In genomic region chr16:42303461-42303860, GRCm38 (mm10) we compare ENCODE assay signal across 9 mouse cellular contexts. TPM values are rescaled to one million over a fixed set of nuclear protein-coding genes. Genes with fewer than 3 reads are reported as not detected.
DNase-seq lines count a peak whose midpoint lies in the region; ATAC-seq and TF ChIP-seq lines count a peak whose summit lies in the region.
"Had no signal": no experiment of that assay in that cellular context is flagged by ENCODE, and none has a peak within 500 bp of the region (broad histone marks: within the 10 kb centered on the region; RNA-seq: fewer than 3 reads in every experiment).

No protein-coding gene starts in this region.

- H3K9ac ChIP-seq in forebrain, embryonic 16.5 days (replicated peaks; ENCODE audit: low read depth, low read length): no peak overlapping the region
- no peak overlapping the region for H3K9ac ChIP-seq in midbrain, embryonic 14.5 days (replicated peaks; ENCODE audit: low read length)

- no peaks in the 10 kb centered on the region for H3K36me3 ChIP-seq in forebrain, embryonic 16.5 days (ENCODE audit: control insufficient read depth, insufficient read depth)
- H3K36me3 ChIP-seq in midbrain, embryonic 14.5 days (ENCODE audit: control insufficient read depth, insufficient read depth, low read length): peaks cover 4% of the 10 kb centered on the region; the same call in 1 of the 2 replicates

- H3K4me3 ChIP-seq in gastrocnemius, adult 2 months: no peak overlapping the region
- H3K4me3 ChIP-seq in forebrain, embryonic 16.5 days (replicated peaks; ENCODE audit: low read length): no peak overlapping the region
- no peak overlapping the region for H3K4me3 ChIP-seq in midbrain, embryonic 14.5 days (replicated peaks; ENCODE audit: low read depth, low read length)

- intact Hi-C loops in gastrocnemius, adult 2 months (cut with DNase I): no loop called here

- no peaks in the 10 kb centered on the region for H3K27me3 ChIP-seq in forebrain, embryonic 16.5 days (replicated peaks; ENCODE audit: control insufficient read depth, insufficient read depth, low read length)
- no peaks in the 10 kb centered on the region for H3K27me3 ChIP-seq in midbrain, embryonic 14.5 days (ENCODE audit: control insufficient read depth, insufficient read depth, low read length)

- ATAC-seq in forebrain, embryonic 16.5 days: peak; percentile 73
- ATAC-seq in midbrain, embryonic 14.5 days (ENCODE audit: low FRiP score, low TSS enrichment): no peak
- no peak for ATAC-seq in megakaryocyte-erythroid progenitor cell, adult 5-6 weeks (replicated peaks; ENCODE audit: low FRiP score, low TSS enrichment, poor library complexity, severe bottlenecking)

- TF ChIP-seq CTCF in gastrocnemius, adult 2 months (IDR thresholded peaks at IDR 0.05): no peak

- no peaks in the 10 kb centered on the region for H3K9me3 ChIP-seq in forebrain, embryonic 16.5 days (ENCODE audit: control insufficient read depth, low read length)
- H3K9me3 ChIP-seq in midbrain, embryonic 14.5 days (ENCODE audit: control insufficient read depth, low read length): no peaks in the 10 kb centered on the region

- peaks cover 33% of the 10 kb centered on the region for H3K4me1 ChIP-seq in forebrain, embryonic 16.5 days (replicated peaks; ENCODE audit: control insufficient read depth, insufficient read depth, low read length)
- peaks cover 43% of the 10 kb centered on the region for H3K4me1 ChIP-seq in midbrain, embryonic 14.5 days (ENCODE audit: control insufficient read depth, insufficient read depth, low read length)

- no peak overlapping the region for H3K27ac ChIP-seq in gastrocnemius, adult 2 months
- peak overlapping the region; percentile 61 for H3K27ac ChIP-seq in forebrain, embryonic 16.5 days (ENCODE audit: low read length)
- H3K27ac ChIP-seq in midbrain, embryonic 14.5 days (replicated peaks; ENCODE audit: low read depth, low read length): peak overlapping the region; percentile 62

- H3K4me2 ChIP-seq in forebrain, embryonic 16.5 days (ENCODE audit: low read length): no peak overlapping the region
- no peak overlapping the region for H3K4me2 ChIP-seq in midbrain, embryonic 14.5 days (ENCODE audit: low read length)

- DNase-seq in gastrocnemius, adult 2 months: peak; percentile 26
- DNase-seq in gastrocnemius, adult 8-10 months (ENCODE audit: low spot score in 2 of 2): no peak
- peak; percentile 62 for DNase-seq in adrenal gland, postnatal 14 days
- DNase-seq in midbrain, embryonic 14.5 days: peak; percentile 64
- no peak for DNase-seq in urinary bladder, adult 18-20 months (ENCODE audit: low spot score in 2 of 2)
- DNase-seq in heart, adult 8-10 months (ENCODE audit: low spot score): no peak

- 15% methylated on average over 6 of the region's 6 CpGs for WGBS in forebrain, embryonic 16.5 days
- WGBS in midbrain, embryonic 14.5 days: 51% methylated on average over 6 of the region's 6 CpGs

RNA-seq across cellular contexts. Expression of gene Gap43, which starts 37.0 kb away (rescaled TPM):
- total RNA-seq in gastrocnemius, adult 2 months (2021): under 1 TPM in 1 of 2 experiments, not detected in 1; 0.47 TPM
- total RNA-seq in gastrocnemius, adult 8-10 months (2022): under 1 TPM in 2 of 4 experiments, not detected in 2; 0.27 to 0.46 TPM
- total RNA-seq in adrenal gland, postnatal 14 days (2021): 5.0 and 20.6 TPM in 2 replicates
- 719 and 966 TPM in 2 replicates for polyA plus RNA-seq in forebrain, embryonic 16.5 days (2015; fragmentation: Nextera tagmentation; extraction: Ambion mirVana)
- polyA plus RNA-seq in midbrain, embryonic 14.5 days (2014; fragmentation: Nextera tagmentation; extraction: Ambion mirVana): 1,427 and 1,759 TPM in 2 replicates
- total RNA-seq in heart, adult 8-10 months (2022): under 1 TPM in 3 of 4 experiments, not detected in 1; 0.26 to 0.73 (median 0.35) TPM
- total RNA-seq in megakaryocyte-erythroid progenitor cell, adult 5-6 weeks (2014; fragmentation: Nextera tagmentation): not detected in 2 replicates
- total RNA-seq in megakaryocyte-erythroid progenitor cell, adult 5-6 weeks (2017): not detected in 2 replicates
- total RNA-seq: liver, adult 2 months had no signal
- polyA plus RNA-seq: liver, adult 2 months had no signal

Comparison
In these comparisons a context has a peak if more than half of its experiments do, and no peak if none do; other contexts are left out.
1. DNase-seq: peak in gastrocnemius, adult 2 months (single experiment), adrenal gland, postnatal 14 days (single experiment) and midbrain, embryonic 14.5 days (single experiment); none in gastrocnemius, adult 8-10 months (0 of 2), urinary bladder, adult 18-20 months (0 of 2) and heart, adult 8-10 months (single experiment).